Mouse (Mus musculus) hindbrain, embryonic 11.5 days (tissue): ENCODE measurements around the gene Cd244a. TPM values are rescaled to one million over a fixed set of nuclear protein-coding genes. Genes with fewer than 3 reads are reported as not detected.
A peak's percentile ranks its signal among the peaks of the same experiment; 100 is the strongest.

Source experiments
- ATAC-seq: fragments of 200-750 bp; cut with Nextera tagmentation; 2 replicates; pipeline ENCODE4 v1.8.0; 2017; ENCODE audit warnings: mild to moderate bottlenecking, moderate TSS enrichment, moderate library complexity; ENCODE audit not compliant: low FRiP score
- DNase-seq: peaks from one replicate; pipeline ENCODE4 v3.0.0-alpha.2; 2015; ENCODE audit warnings: low spot score
- H3K27ac ChIP-seq: fragments of 300-500 bp; sonication (generic); 2 replicates; pipeline ENCODE4 v1.5.1; 2014; ENCODE audit warnings: mild to moderate bottlenecking, low read depth, low read length
- H3K27me3 ChIP-seq: fragments of 300-500 bp; sonication (generic); 2 replicates; pipeline ENCODE4 v1.6.1; 2014; ENCODE audit warnings: mild to moderate bottlenecking, low read length, moderate library complexity, mixed read lengths; ENCODE audit not compliant: control insufficient read depth, insufficient read depth
- H3K36me3 ChIP-seq: fragments of 300-500 bp; sonication (generic); 2 replicates; pipeline ENCODE4 v1.6.1; 2014; ENCODE audit warnings: mild to moderate bottlenecking, low read length, moderate library complexity, mixed read lengths; ENCODE audit not compliant: control insufficient read depth, insufficient read depth
- H3K4me1 ChIP-seq: fragments of 300-500 bp; sonication (generic); replicated peaks from 2 replicates; pipeline ENCODE4 v1.6.1; 2014; ENCODE audit warnings: low read length, mixed read lengths; ENCODE audit not compliant: control insufficient read depth, insufficient read depth
- H3K4me2 ChIP-seq: fragments of 300-500 bp; sonication (generic); replicated peaks from 2 replicates; pipeline ENCODE4 v1.6.1; 2014; ENCODE audit warnings: mild to moderate bottlenecking, low read depth, low read length
- H3K4me3 ChIP-seq: fragments of 300-500 bp; sonication (generic); 2 replicates; pipeline ENCODE4 v1.5.1; 2014; ENCODE audit warnings: low read depth, low read length
- H3K9ac ChIP-seq: fragments of 300-500 bp; sonication (generic); 2 replicates; pipeline ENCODE4 v1.6.1; 2014; ENCODE audit warnings: low read depth, low read length
- H3K9me3 ChIP-seq: fragments of 300-500 bp; sonication (generic); 2 replicates; pipeline ENCODE4 v1.6.1; 2016; ENCODE audit warnings: low read length; ENCODE audit not compliant: control insufficient read depth
- WGBS: fragments of 180-500 bp; shearing (Covaris S2); extraction: QIAGEN DNeasy Blood & Tissue Kit; methylation state at CpG from one replicate; pipeline ENCODE4 v1.1.7; 2014; 5-methylcytosine and 5-hydroxymethylcytosine counted together
- polyA plus RNA-seq: library from polyadenylated mRNA; unstranded; fragments of >200 nt; fragmentation: Nextera tagmentation; extraction: Ambion mirVana; gene quantifications from 2 replicates; pipeline ENCODE4 v1.2.1, GENCODE M21; 2014

Gene Cd244a
- polyA plus RNA-seq, 1 experiment from 2014 or later: not detected

GRCm38 (mm10) chr1:171606656-171607055, 47.7 kb downstream of the Cd244a start:
- Histone ChIP-seq H3K4me1 (no peaks in the 10 kb centered on the region), H3K27me3 (no peaks in the 10 kb centered on the region), H3K9me3 (no peaks in the 10 kb centered on the region), H3K9ac (no peak overlapping the region), H3K4me2 (no peak overlapping the region), H3K36me3 (no peaks in the 10 kb centered on the region), H3K27ac (no peak overlapping the region), H3K4me3 (no peak overlapping the region)
- DNase-seq: no peak
- ATAC-seq: no peak
- WGBS: 80% methylated on average over 3 of the region's 3 CpGs

GRCm38 (mm10) chr1:171607176-171607575, 48.2 kb downstream of the Cd244a start, which contains the start of gene Ly9:
Ly9 (minus strand) TSS chr1:171607410.
- no peak within 1 kb of the TSS for H3K4me3 ChIP-seq
- WGBS: 88% methylated on average over 9 of the region's 9 CpGs
- no peaks in the 10 kb centered on the region for H3K4me1 ChIP-seq
- ATAC-seq (no peak), DNase-seq (no peak)
- no peaks in the 10 kb centered on the region for H3K36me3 ChIP-seq
- no peak within 1 kb of the TSS for H3K9ac ChIP-seq
- no peaks in the 10 kb centered on the region for H3K27me3 ChIP-seq
- no peaks in the 10 kb centered on the region for H3K9me3 ChIP-seq
- H3K4me2 ChIP-seq: no peak within 1 kb of the TSS
- H3K27ac ChIP-seq: no peak within 1 kb of the TSS

GRCm38 (mm10) chr1:171610026-171610425, 51.0 kb downstream of the Cd244a start:
- 94% methylated on average over 2 of the region's 2 CpGs for WGBS
- Histone ChIP-seq H3K9ac (no peak overlapping the region), H3K4me1 (no peaks in the 10 kb centered on the region), H3K4me3 (no peak overlapping the region), H3K36me3 (no peaks in the 10 kb centered on the region), H3K27me3 (no peaks in the 10 kb centered on the region), H3K27ac (no peak overlapping the region), H3K4me2 (no peak overlapping the region), H3K9me3 (no peaks in the 10 kb centered on the region)
- peak; percentile 14 for DNase-seq
- ATAC-seq: no peak

GRCm38 (mm10) chr1:171610781-171611180, 51.8 kb downstream of the Cd244a start:
- 25% methylated on average over 1 of the region's 1 CpGs for WGBS
- H3K27me3 ChIP-seq: no peaks in the 10 kb centered on the region
- H3K4me1 ChIP-seq: no peaks in the 10 kb centered on the region
- H3K4me2 ChIP-seq: no peak overlapping the region
- no peak overlapping the region for H3K9ac ChIP-seq
- H3K9me3 ChIP-seq: no peaks in the 10 kb centered on the region
- no peaks in the 10 kb centered on the region for H3K36me3 ChIP-seq
- no peak overlapping the region for H3K27ac ChIP-seq
- ATAC-seq: no peak
- H3K4me3 ChIP-seq: no peak overlapping the region
- DNase-seq: peak; percentile 30

GRCm38 (mm10) chr1:171613962-171614361, 55.0 kb downstream of the Cd244a start:
- Histone ChIP-seq H3K4me2 (no peak overlapping the region), H3K9ac (no peak overlapping the region), H3K36me3 (no peaks in the 10 kb centered on the region), H3K4me3 (no peak overlapping the region), H3K9me3 (no peaks in the 10 kb centered on the region), H3K27ac (no peak overlapping the region), H3K4me1 (no peaks in the 10 kb centered on the region), H3K27me3 (no peaks in the 10 kb centered on the region)
- WGBS: 53% methylated on average over 2 of the region's 2 CpGs
- no peak for ATAC-seq
- DNase-seq: peak; percentile 27

- WGBS: 80% methylated on average over 11 of the region's 11 CpGs
- H3K4me1 ChIP-seq: no peaks in the 10 kb centered on the region
- H3K9ac ChIP-seq: no peak overlapping the region
- H3K4me2 ChIP-seq: no peak overlapping the region
- DNase-seq (no peak), ATAC-seq (no peak)
- H3K27me3 ChIP-seq: no peaks in the 10 kb centered on the region
- no peaks in the 10 kb centered on the region for H3K9me3 ChIP-seq
- no peak overlapping the region for H3K27ac ChIP-seq
- no peaks in the 10 kb centered on the region for H3K36me3 ChIP-seq
- H3K4me3 ChIP-seq: no peak overlapping the region
Observed at GRCm38 (mm10) chr1:171616881-171617515, 58.0 kb downstream of the Cd244a start.

- Histone ChIP-seq H3K4me2 (no peak overlapping the region), H3K9ac (no peak overlapping the region), H3K36me3 (no peaks in the 10 kb centered on the region), H3K27me3 (no peaks in the 10 kb centered on the region), H3K27ac (no peak overlapping the region), H3K4me3 (no peak overlapping the region), H3K9me3 (no peaks in the 10 kb centered on the region), H3K4me1 (no peaks in the 10 kb centered on the region)
- WGBS: 81% methylated on average over 8 of the region's 8 CpGs
- no peak for ATAC-seq
- no peak for DNase-seq
Observed at GRCm38 (mm10) chr1:171619001-171619400, 60.0 kb downstream of the Cd244a start.

GRCm38 (mm10) chr1:171619645-171620044, 60.7 kb downstream of the Cd244a start:
- no peaks in the 10 kb centered on the region for H3K9me3 ChIP-seq
- H3K9ac ChIP-seq: no peak overlapping the region
- H3K36me3 ChIP-seq: no peaks in the 10 kb centered on the region
- DNase-seq (no peak), ATAC-seq (no peak)
- no peaks in the 10 kb centered on the region for H3K27me3 ChIP-seq
- no peak overlapping the region for H3K27ac ChIP-seq
- WGBS: 88% methylated on average over 3 of the region's 3 CpGs
- H3K4me3 ChIP-seq: no peak overlapping the region
- no peak overlapping the region for H3K4me2 ChIP-seq
- no peaks in the 10 kb centered on the region for H3K4me1 ChIP-seq

- Histone ChIP-seq H3K4me2 (no peak overlapping the region), H3K4me3 (no peak overlapping the region), H3K4me1 (no peaks in the 10 kb centered on the region), H3K27me3 (no peaks in the 10 kb centered on the region), H3K27ac (no peak overlapping the region), H3K36me3 (no peaks in the 10 kb centered on the region), H3K9ac (no peak overlapping the region), H3K9me3 (no peaks in the 10 kb centered on the region)
- ATAC-seq (no peak), DNase-seq (no peak)
- WGBS: 93% methylated on average over 6 of the region's 6 CpGs
Observed at GRCm38 (mm10) chr1:171620091-171620490, 61.1 kb downstream of the Cd244a start.
